In the genomic region with DNA sequence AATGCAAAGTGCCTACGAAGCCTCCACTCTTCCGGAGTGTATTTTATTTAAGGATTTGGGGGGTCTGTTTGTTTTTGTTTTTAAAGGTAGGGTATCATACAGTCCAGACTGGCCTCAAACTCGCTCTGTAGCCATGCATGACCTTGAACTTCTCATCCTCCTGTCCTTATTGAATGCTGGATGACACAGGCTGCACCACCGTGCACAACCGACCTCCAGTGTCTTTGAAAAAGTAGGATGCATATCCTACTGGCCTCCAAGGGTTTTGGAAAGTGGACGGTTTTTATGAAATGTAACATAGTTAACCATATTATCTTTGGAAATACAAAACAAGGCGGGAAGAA, we compare ENCODE assay signal across 8 mouse cellular contexts. TPM values are rescaled to one million over a fixed set of nuclear protein-coding genes. Genes with fewer than 3 reads are reported as not detected.
DNase-seq lines count a peak whose midpoint lies in the region; ATAC-seq and TF ChIP-seq lines count a peak whose summit lies in the region.
"Had no signal": no experiment of that assay in that cellular context is flagged by ENCODE, and none has a peak within 500 bp of the region (broad histone marks: within the 10 kb centered on the region; RNA-seq: fewer than 3 reads in every experiment).

No protein-coding gene starts in this region.

- H3K9me3 ChIP-seq in lung, embryonic 15.5 days: no peaks in the 10 kb centered on the region
- 0 out of 2 replicates have a peak, but pooled peaks cover 7% of the 10 kb centered on the region for H3K9me3 ChIP-seq in forebrain, embryonic 13.5 days (replicated peaks)
- H3K9me3 ChIP-seq in limb, embryonic 14.5 days (ENCODE audit: control insufficient read depth, low read length): no peaks in the 10 kb centered on the region
- no peaks in the 10 kb centered on the region for H3K9me3 ChIP-seq in stomach, embryonic 14.5 days (ENCODE audit: control insufficient read depth, low read depth, low read length)

- TF ChIP-seq POLR2A in limb, embryonic 14.5 days (IDR thresholded peaks at IDR 0.05; ENCODE audit: borderline replicate concordance, extremely low read depth, insufficient read depth, insufficient read length): no peak

- peak; percentile 41; the same call in 1 of the 2 replicates for ATAC-seq in lung, embryonic 15.5 days (ENCODE audit: borderline replicate concordance, extremely low read depth, low FRiP score, low TSS enrichment)
- ATAC-seq in forebrain, embryonic 13.5 days: peak; percentile 65
- peak; percentile 21; the same call in 1 of the 2 replicates for ATAC-seq in limb, embryonic 14.5 days (ENCODE audit: low FRiP score, low read depth)
- peak; percentile 53; the same call in 1 of the 2 replicates for ATAC-seq in stomach, embryonic 14.5 days (ENCODE audit: insufficient number of reproducible peaks, insufficient read depth, low FRiP score, low read depth)

- no peak for DNase-seq in lung, postnatal 10 days
- no peak for DNase-seq in limb, embryonic 14.5 days (ENCODE audit: low spot score)
- no peak for DNase-seq in thymus, postnatal 10 days (ENCODE audit: low spot score in 2 of 2)
- DNase-seq in left cerebral cortex, adult 18-20 months (ENCODE audit: low spot score in 2 of 2): no peak

- H3K27me3 ChIP-seq in lung, embryonic 15.5 days: no peaks in the 10 kb centered on the region
- no peaks in the 10 kb centered on the region for H3K27me3 ChIP-seq in forebrain, embryonic 13.5 days
- no peaks in the 10 kb centered on the region for H3K27me3 ChIP-seq in limb, embryonic 14.5 days (ENCODE audit: control insufficient read depth, insufficient read depth, low read length)
- no peaks in the 10 kb centered on the region for H3K27me3 ChIP-seq in stomach, embryonic 14.5 days (ENCODE audit: control insufficient read depth, insufficient read depth, low read length)

- peaks cover 3% of the 10 kb centered on the region; the same call in 1 of the 2 replicates for H3K4me1 ChIP-seq in lung, embryonic 15.5 days
- H3K4me1 ChIP-seq in forebrain, embryonic 13.5 days: peaks cover 12% of the 10 kb centered on the region
- no peaks in the 10 kb centered on the region for H3K4me1 ChIP-seq in limb, embryonic 14.5 days (ENCODE audit: control insufficient read depth, insufficient read depth, low read length)
- H3K4me1 ChIP-seq in stomach, embryonic 14.5 days (ENCODE audit: control insufficient read depth, insufficient read depth, low read length): no peaks in the 10 kb centered on the region

- H3K9ac ChIP-seq in lung, embryonic 15.5 days: peak overlapping the region; percentile 25; the same call in 1 of the 2 replicates
- peak overlapping the region; percentile 69 for H3K9ac ChIP-seq in forebrain, embryonic 13.5 days
- peak overlapping the region; percentile 56 for H3K9ac ChIP-seq in limb, embryonic 14.5 days (ENCODE audit: low read depth, low read length, severe bottlenecking)
- no peak overlapping the region for H3K9ac ChIP-seq in stomach, embryonic 14.5 days (replicated peaks; ENCODE audit: low read depth, low read length)

- no peak overlapping the region for H3K27ac ChIP-seq in lung, embryonic 15.5 days
- H3K27ac ChIP-seq in forebrain, embryonic 13.5 days: no peak overlapping the region
- H3K27ac ChIP-seq in limb, embryonic 14.5 days (replicated peaks; ENCODE audit: low read depth, low read length): no peak overlapping the region
- no peak overlapping the region for H3K27ac ChIP-seq in stomach, embryonic 14.5 days (ENCODE audit: low read length)

- WGBS in lung, embryonic 15.5 days: 39% methylated on average over 7 of the region's 7 CpGs
- WGBS in forebrain, embryonic 13.5 days: 37% methylated on average over 7 of the region's 7 CpGs
- 42% methylated on average over 7 of the region's 7 CpGs for WGBS in limb, embryonic 14.5 days
- WGBS in stomach, embryonic 14.5 days: 37% methylated on average over 7 of the region's 7 CpGs

- H3K4me3 ChIP-seq in lung, embryonic 15.5 days: peak overlapping the region; percentile 49
- H3K4me3 ChIP-seq in forebrain, embryonic 13.5 days: peak overlapping the region; percentile 51
- H3K4me3 ChIP-seq in limb, embryonic 14.5 days (replicated peaks; ENCODE audit: low read length): peak overlapping the region; percentile 46
- H3K4me3 ChIP-seq in stomach, embryonic 14.5 days (ENCODE audit: low read depth, low read length): peak overlapping the region; percentile 38

- no peaks in the 10 kb centered on the region for H3K36me3 ChIP-seq in lung, embryonic 15.5 days
- no peaks in the 10 kb centered on the region for H3K36me3 ChIP-seq in forebrain, embryonic 13.5 days (ENCODE audit: poor library complexity, severe bottlenecking)
- H3K36me3 ChIP-seq in limb, embryonic 14.5 days (ENCODE audit: control insufficient read depth, insufficient read depth, low read length): no peaks in the 10 kb centered on the region
- no peaks in the 10 kb centered on the region for H3K36me3 ChIP-seq in stomach, embryonic 14.5 days (ENCODE audit: control insufficient read depth, insufficient read depth, low read length)

- H3K4me2 ChIP-seq in lung, embryonic 15.5 days: peak overlapping the region; percentile 87
- peak overlapping the region; percentile 71 for H3K4me2 ChIP-seq in forebrain, embryonic 13.5 days
- peak overlapping the region; percentile 90 for H3K4me2 ChIP-seq in limb, embryonic 14.5 days (replicated peaks; ENCODE audit: low read depth, low read length, severe bottlenecking)
- peak overlapping the region; percentile 56 for H3K4me2 ChIP-seq in stomach, embryonic 14.5 days (replicated peaks; ENCODE audit: low read depth, low read length)

RNA-seq across cellular contexts. Expression of gene Ccdc13, which starts 0.3 kb away (rescaled TPM):
- 1.2 TPM in 2 replicates for polyA plus RNA-seq in lung, embryonic 15.5 days (2015; fragmentation: Nextera tagmentation; extraction: Ambion mirVana)
- polyA plus RNA-seq in forebrain, embryonic 13.5 days (2015; fragmentation: Nextera tagmentation; extraction: Ambion mirVana): 2.9 TPM in 2 replicates
- polyA plus RNA-seq in limb, embryonic 14.5 days (2012; rRNA removed): 0.58 and 0.79 TPM in 2 replicates
- 0.47 and 0.59 TPM in 2 replicates for polyA plus RNA-seq in limb, embryonic 14.5 days (2014; fragmentation: Nextera tagmentation; extraction: Ambion mirVana)
- polyA plus RNA-seq in stomach, embryonic 14.5 days (2014; fragmentation: Nextera tagmentation; extraction: Ambion mirVana): 1.4 TPM in 2 replicates
- 1 to 10 TPM; 5.1 to 6.1 TPM for total RNA-seq in left cerebral cortex, adult 18-20 months (2021)
- total RNA-seq: megakaryocyte progenitor cell, adult 5-6 weeks had no signal

RNA-seq across cellular contexts. Expression of gene Higd1a, which starts 18.6 kb away (rescaled TPM):
- 155 and 175 TPM in 2 replicates for polyA plus RNA-seq in lung, embryonic 15.5 days (2015; fragmentation: Nextera tagmentation; extraction: Ambion mirVana)
- 151 and 159 TPM in 2 replicates for polyA plus RNA-seq in forebrain, embryonic 13.5 days (2015; fragmentation: Nextera tagmentation; extraction: Ambion mirVana)
- 50.6 and 71.0 TPM in 2 replicates for polyA plus RNA-seq in limb, embryonic 14.5 days (2012; rRNA removed)
- polyA plus RNA-seq in limb, embryonic 14.5 days (2014; fragmentation: Nextera tagmentation; extraction: Ambion mirVana): 213 and 235 TPM in 2 replicates
- 289 and 309 TPM in 2 replicates for polyA plus RNA-seq in stomach, embryonic 14.5 days (2014; fragmentation: Nextera tagmentation; extraction: Ambion mirVana)
- 100 to 1,000 TPM in 1 of 2 experiments, 10 to 100 TPM in 1; 96.5 to 107 TPM for total RNA-seq in left cerebral cortex, adult 18-20 months (2021)

RNA-seq across cellular contexts. Expression of gene Hhatl, which starts 47.3 kb away (rescaled TPM):
- 0.96 and 1.8 TPM in 2 replicates for polyA plus RNA-seq in lung, embryonic 15.5 days (2015; fragmentation: Nextera tagmentation; extraction: Ambion mirVana)
- polyA plus RNA-seq in forebrain, embryonic 13.5 days (2015; fragmentation: Nextera tagmentation; extraction: Ambion mirVana): 0.09 and 0.16 TPM in 2 replicates
- polyA plus RNA-seq in limb, embryonic 14.5 days (2012; rRNA removed): 1.9 and 2.0 TPM in 2 replicates
- polyA plus RNA-seq in limb, embryonic 14.5 days (2014; fragmentation: Nextera tagmentation; extraction: Ambion mirVana): 1.1 and 1.7 TPM in 2 replicates
- 0.78 and 1.1 TPM in 2 replicates for polyA plus RNA-seq in stomach, embryonic 14.5 days (2014; fragmentation: Nextera tagmentation; extraction: Ambion mirVana)
- total RNA-seq in left cerebral cortex, adult 18-20 months (2021): 10 to 100 TPM; 15.4 to 25.0 TPM
- total RNA-seq: megakaryocyte progenitor cell, adult 5-6 weeks had no signal

RNA-seq across cellular contexts. Expression of gene Ackr2, which starts 58.6 kb away (rescaled TPM):
- 1.1 and 1.3 TPM in 2 replicates for polyA plus RNA-seq in lung, embryonic 15.5 days (2015; fragmentation: Nextera tagmentation; extraction: Ambion mirVana)
- polyA plus RNA-seq in forebrain, embryonic 13.5 days (2015; fragmentation: Nextera tagmentation; extraction: Ambion mirVana): 1.1 and 1.7 TPM in 2 replicates
- polyA plus RNA-seq in limb, embryonic 14.5 days (2012; rRNA removed): 0.25 and 0.32 TPM in 2 replicates
- 0.26 and 0.40 TPM in 2 replicates for polyA plus RNA-seq in limb, embryonic 14.5 days (2014; fragmentation: Nextera tagmentation; extraction: Ambion mirVana)
- polyA plus RNA-seq in stomach, embryonic 14.5 days (2014; fragmentation: Nextera tagmentation; extraction: Ambion mirVana): 0.25 and 0.32 TPM in 2 replicates
- 1 to 10 TPM; 5.9 to 9.5 TPM for total RNA-seq in left cerebral cortex, adult 18-20 months (2021)
- total RNA-seq: megakaryocyte progenitor cell, adult 5-6 weeks had no signal
